Mouse (Mus musculus) liver, embryonic 14.5 days (tissue): ENCODE measurements around the gene Mocs2.

Source experiments
- CTCF ChIP-seq: IDR thresholded peaks from 2 replicates; pipeline ENCODE4 v1.5.1; 2016; ENCODE audit warnings: antibody characterized with exemption, low read depth, control low read depth
- EP300 ChIP-seq: IDR thresholded peaks from 2 replicates; pipeline ENCODE4 v1.6.1; 2016; ENCODE audit warnings: antibody characterized with exemption, low read depth

- TF ChIP-seq CTCF (no peak), EP300 (no peak)
These were observed 22.5 kb downstream of the Mocs2 start for GRCm38 (mm10) chr13:114840545-114840944.
